Mouse (Mus musculus) kidney, adult 9 months (tissue): ENCODE measurements around the gene Chit1.

Experiments used
- DNase-seq: peaks from one replicate; pipeline ENCODE4 v3.0.0; 2022

Gene Chit1

DNA sequence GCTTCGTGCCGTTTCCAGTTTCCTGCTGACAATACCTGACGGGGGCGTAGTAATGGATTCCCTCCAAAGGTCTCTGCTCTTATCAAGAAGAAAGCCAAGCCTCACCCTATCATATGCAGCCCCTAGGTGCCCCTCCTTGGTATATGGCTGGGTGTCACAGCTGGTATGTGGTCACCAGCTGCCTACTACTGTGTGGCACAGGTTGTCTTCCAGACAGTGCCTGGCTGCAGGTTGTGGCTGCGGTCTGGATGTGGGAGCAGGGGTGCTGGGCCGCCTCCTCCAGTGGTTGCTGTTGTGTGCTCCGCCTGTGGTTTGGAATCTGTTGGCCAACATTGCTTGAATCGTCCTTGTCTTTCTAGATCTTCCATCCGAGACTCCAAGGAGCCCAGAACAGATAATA, 39.7 kb downstream of the Chit1 start:
- no peak for DNase-seq

DNA sequence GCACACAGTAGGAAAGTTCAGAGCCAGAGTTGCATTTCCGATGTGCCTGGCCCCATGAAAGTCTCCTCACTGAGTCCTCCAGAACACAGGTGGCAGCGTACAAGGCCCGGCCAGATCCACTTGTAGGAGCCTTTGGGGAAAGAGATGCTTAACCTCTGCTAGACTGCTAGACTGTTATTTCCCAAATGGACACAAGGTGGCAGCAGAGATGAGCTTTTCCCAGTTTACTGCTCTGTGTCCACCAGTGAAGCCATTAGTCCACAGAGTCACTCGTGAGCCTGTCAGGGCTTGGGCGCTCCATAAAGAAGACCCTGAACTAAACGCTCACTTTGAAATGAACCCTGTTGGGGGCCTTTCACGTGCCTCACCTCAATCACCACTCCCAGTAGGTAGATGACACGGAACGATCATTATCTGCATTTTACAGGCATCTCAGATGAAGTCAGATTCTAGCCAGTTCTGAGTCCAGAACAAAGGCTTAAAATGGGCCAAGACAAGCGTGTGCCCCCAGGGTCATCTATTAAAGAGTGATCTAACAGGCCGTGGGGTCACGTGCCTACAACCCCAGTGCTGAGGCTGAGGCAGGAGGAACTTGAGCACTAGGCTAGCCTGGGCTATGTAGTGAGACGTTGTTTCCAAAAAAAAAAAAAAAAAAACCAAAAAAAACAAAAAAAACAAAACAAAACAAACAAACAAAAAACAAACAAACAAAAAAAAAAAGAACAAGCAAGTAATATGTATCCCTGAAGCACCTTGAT, 40.8 kb downstream of the Chit1 start:
- DNase-seq, result peak; percentile 84

DNA sequence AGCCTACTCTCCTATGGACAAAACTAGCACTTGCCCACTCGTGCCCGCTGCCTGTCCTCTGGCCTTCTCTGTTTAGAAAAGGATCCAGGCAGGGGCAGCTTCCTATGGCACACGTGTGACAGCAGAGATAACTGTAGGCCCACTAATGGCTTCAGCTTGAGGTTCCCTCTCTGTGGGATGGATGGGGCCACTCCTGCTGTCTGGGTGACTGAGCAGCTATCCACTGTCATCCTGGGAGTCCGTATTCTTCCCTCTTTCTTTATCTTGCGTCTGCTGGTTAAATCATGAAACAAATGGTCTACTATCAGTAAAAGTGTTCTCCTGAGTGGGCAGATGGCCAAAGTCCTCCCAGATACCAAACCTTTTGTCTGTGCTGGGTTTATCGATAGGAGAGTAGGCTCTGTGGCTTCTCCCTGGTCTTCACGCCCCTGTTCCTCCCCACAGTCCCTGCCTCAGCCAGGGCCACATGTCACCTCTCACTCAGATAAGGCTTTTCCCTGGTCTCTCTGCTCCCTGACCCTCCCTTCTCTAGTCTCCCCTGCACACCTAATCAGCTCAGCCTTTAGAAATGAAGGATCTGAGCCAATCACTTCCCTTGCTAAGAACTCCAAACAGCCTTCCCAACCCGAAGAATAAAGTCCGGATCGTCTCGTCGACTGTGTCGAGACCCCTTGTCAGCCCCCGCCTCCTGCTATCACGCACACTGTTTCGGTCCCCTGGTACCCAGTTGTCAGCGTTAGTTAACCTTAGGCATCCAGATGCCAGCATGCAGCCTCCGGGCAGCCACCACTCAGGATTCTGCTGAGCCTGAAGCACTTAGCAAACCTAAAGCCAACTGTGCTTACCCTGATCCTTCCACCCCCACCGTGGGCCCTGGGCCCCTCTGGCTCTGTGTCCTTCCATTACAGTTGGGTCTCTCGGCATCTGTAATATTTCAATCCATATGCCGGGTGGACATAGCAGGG, 41.9 kb downstream of the Chit1 start:
- DNase-seq, result no peak

DNA sequence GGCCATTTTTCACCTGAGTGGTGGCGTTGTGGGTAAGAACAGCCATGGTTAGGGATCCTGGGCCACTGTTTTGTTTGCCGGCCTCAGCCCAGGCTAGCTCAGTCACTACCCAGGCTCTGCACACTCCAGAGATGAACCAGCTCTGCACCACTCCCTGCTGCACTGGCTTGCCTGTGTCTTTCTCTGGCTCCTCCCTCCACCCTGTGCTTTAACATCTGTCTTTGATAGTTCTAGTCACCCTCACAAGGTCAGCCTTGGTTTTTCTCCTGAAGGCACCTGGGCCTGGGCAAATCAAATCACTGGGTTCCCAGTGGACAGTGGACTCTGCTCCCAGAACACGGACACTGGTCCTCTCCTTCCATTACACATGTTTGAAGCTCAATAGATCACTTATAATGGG, 43.1 kb downstream of the Chit1 start:
- no peak for DNase-seq

DNA sequence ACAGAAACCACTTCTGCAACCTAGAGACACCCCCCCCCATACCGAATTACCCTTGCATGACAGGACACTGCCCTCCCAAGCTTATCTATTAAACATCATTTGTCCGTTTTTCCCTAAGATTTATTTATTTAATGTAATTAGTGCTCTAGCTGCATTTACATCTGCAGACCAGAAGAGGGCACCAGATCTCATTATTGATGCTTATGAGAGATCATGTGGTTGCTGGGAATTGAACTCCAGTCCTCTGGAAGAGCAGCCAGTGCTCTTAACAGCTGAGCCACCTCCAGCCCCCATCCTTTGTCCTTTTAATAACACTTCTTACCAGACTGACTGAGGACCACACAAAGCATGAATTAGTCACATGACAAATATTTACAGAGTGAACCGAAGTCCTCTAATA, 43.6 kb downstream of the Chit1 start:
- DNase-seq, result no peak

DNA sequence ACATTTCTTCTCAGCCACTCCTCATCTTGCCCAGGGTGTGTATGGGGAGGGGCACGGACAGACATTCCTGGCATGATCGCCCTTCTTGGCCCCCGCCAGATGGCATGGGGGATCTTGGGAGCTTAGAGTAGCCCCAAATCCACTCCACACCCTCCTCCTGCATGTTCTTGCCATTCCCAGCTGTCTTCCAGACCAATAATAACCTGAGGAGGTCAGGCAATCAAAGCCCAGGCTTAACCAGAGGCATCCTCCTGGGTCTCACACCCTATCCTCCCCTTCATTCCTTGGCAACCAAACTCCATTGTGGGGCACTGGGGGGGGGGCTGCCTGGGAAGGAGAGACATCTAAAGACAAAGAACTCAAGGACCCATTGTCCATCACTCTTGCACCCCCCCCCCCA, 49.4 kb downstream of the Chit1 start:
- no peak for DNase-seq

DNA sequence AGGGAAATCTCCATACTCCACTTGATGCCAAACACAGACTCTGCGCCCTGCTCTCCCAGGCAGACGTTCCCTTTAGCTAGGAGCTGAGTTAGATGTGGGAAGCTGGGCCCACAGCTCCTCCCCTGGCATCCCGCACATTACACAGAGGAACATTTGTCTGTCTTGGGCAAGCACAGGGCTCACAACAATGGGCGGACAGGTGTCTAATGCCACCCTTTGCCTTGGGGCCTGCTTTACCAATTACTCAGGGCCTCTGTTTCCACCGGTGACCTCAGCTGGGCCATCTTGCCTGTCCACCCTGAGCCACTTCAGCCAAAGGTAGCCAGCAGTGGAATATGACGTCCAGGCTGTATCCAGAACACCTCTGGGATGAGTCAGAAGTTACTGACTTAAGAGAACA, 50.4 kb downstream of the Chit1 start:
- no peak for DNase-seq

DNA sequence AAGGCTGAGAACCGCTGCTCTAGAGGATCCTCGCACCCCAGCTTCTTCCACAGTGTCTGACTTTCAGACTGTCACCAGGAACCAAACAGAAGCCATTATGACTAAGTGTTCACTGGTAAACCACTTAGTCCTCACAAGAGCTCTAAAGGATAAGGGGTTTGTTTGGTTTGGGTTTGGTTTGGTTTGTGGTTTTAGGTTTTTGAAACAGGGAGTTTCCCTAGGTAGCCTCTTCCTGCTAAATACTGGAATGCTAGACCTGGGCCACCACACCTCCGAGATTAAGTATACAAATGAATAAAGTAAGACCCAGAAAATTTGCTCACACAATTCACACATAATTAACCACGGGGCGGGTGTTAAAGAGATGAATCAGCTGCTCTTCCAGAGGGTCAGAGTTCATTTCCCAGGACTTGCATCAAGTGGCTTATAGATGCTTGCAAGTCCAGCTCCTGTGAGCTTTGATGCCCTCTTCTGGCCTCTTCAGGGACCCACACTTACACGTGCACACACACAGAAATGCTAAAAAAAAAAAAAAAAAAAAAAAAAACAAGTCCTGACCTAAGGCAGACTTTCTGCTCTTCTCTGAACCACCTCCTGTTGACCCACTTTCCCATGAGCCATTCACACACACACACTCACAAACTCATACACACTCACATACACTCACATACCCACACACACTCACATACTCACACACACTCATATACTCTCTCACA, 51.6 kb downstream of the Chit1 start:
- peak; percentile 3 for DNase-seq

DNA sequence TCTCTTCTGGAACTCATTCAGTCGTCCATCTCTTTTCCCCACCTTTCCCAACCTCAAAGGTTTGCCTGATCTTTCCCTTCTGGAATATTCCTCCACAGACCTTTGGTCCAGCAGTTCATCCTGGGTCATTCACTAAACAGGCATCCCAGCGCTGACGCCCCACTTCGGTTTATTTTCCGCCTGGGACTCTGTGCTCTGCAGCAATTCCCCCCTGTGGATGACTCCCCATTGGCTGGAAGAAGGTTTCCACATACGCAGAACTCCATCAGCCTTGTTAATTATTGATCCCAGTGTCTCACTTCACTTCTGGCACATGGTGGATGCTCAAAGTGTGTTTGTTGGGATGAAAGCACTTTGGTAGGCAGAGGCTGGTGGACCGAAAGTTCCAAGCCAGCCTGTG, 52.4 kb downstream of the Chit1 start:
- DNase-seq, result peak; percentile 37

DNA sequence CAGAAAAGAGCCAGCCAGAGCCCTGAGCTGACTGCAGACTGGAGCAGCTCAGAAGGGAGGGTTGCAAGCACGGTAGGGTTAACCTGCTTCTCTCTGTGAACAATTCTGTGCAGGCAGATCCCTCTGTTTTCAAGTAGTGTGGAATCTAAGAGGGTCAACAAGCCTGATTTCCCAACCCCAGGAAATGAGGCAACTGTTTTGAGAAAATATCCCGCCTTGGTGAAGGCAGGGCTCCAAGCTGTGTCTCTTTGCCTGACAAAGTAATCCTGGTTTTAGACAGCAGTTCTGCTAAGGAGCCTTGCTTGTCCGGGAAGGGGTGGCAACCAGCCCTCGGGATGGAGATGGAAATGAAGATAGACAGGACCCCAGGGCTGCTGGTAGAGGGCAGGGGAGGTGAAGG, 53.4 kb downstream of the Chit1 start:
- no peak for DNase-seq

DNA sequence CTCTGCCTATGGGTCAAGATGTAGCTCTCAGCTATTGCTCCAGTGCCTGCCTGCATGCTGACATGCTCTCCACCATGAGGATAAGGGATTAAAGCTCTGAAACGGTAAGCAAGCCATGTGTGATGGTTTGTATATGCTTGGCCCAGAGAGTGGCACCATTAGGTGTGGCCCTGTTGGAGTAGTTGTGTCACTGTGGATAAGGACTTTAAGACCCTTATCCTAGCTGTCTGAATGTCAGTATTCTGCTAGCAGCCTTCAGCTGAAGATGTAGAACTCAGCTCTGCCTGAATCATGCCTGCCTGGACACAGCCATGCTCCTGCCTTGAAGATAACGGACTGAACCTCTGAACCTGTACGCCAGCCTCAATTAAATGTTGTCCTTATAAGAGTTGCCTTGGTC, 55.5 kb downstream of the Chit1 start:
- DNase-seq, result no peak

DNA sequence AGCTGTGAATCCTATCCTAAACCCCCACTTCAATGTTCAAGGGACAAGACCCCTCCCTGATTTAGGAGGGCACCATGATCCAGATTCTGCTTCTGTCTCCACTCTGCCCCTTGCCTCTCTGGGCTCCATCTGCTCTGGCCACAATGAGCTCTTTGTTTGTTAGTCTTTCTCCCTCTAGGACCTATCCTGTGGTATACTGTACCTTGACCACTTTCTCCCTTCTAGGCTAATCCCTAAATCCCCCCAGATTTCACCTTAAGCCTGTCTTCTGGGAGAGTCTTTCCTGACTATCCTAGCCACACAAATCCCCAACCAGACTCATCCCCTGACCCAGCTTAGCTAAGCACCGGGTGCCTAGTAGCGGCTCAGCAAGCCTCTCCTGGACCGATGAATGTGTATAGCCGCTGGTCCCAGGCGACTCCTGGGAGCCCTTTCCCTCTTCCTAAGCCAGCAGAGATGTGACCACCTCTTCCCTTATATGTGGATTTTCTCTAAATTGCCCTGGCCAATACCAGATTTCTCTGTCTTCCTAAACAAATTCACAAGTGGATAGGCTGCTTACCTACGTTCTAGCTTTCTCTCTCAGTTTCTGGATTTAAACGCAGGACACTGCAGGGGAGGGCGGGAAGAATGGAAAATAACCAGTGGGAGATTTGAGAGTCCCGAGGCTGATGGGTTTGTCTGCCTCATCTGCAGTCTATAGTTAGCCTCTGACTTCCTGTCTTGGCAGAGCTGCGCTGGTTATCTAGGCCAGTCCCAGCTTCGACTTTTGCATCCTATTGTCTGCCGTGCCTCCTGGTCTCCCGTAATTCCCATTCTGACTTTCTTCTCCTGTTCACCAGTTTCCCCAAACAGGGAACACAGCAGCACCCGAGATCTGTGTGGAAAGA, 56.6 kb downstream of the Chit1 start:
- no peak for DNase-seq

DNA sequence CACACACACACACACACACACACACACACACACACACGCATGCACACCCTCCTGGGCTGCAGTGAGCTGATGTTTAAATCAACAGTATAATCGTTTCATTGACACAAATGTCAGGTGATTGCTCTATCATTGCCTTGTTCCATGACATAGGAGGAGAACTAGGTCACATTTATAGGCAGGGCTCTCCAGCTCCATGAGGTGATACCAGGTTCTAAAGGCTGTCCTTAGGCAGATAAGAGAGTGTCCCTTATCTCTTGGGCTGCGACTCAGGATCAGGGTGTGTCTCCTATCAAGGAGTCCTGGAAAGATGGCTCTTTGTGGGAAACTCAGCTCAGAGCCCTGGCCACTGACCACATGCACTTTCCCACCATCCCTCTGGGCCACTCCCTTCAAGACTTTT, 57.5 kb downstream of the Chit1 start:
- no peak for DNase-seq

DNA sequence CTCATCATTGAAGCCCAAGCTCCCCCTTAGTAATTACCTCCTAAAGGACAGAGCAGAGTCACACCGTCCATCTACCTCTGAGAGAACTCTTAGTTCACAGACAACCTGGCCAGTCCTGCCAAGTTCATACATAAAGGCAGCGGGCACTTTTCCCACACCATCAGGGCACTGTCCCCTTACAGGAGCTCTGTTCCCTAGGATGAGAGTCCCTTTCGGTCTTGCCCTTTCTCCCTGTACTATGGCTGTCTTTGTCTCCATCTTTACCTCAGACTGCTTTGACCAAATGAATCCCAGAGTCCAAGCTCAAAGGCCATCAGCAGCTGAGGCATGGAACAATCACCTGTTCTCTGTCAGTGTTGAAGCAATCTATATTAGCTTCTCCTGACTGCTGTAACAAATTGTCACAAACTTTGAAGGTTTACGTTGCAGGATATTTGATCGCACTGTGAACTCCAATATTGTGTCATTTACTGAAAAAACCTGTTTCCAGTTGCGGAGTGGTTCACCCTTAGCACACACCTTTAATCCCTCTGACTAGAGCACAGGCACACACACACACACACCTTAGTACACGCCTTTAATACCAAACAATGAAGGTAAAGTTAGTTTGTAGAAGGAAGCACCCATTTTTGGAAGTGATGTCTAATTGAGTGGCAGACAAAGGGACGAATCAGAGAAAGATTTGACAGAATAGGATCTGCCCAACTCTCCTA, 58.1 kb downstream of the Chit1 start:
- no peak for DNase-seq

DNA sequence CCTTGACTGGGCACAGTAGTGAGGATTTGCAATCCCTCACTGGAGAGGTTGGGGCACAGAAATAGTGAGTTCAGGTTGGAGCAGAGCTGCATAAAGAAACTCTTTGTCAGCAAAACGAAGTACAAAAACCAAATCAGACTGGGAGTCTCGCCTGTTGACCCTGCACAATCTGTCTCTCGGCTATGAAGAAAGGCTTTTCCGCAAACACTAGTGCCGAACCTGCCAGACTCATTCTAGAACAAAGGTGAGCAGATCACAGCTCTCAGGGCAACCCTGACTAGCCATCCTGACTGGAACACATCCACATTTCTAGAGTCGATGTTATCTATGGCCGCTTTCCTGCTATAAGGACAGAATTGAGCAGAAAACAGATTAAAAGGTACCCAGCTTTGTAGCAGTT, 62.0 kb downstream of the Chit1 start:
- DNase-seq, result no peak

DNA sequence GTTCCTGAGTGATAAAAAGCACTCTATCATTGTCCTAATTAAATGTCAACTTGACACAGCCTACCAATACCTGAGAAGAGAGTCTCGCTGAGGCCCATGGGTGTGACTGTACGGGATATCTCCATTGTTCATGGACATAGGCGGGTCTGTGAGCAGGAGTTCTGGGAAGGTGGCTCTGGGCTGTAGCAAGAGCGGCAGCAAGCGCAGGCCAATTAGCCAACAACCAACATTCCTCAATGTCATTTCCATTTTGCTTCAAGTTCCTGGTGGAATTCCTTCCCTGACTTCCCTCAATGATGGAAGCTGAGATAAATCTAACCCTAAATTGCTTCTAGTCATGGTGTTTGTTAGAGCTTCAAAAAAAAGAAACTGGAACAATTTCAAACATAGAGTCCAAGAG, 66.9 kb downstream of the Chit1 start:
- DNase-seq, result no peak

DNA sequence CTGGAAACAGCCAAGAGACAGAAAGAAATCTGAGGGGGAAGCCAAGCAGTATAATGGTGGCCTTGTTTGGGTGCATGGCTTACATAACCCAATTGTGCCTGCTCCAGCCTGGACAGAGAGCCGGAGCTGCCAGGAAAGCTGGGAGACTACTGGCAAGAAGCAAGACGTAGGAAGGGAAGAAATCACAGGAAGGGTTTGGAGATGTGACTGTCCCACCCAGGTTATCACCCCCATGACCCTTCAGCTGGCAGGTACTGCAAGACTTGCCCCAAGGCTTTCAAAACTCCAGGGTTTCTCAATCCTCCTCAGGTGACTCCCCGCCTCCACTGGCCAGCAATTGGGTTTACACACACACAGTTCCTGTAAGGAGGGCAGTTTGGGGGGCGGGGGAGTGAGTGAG, 71.0 kb downstream of the Chit1 start, which contains the start of gene Chil1:
Gene Chil1, plus strand, starts transcription at position 152 of the 400 bp plus-strand sequence.
- DNase-seq, result no peak

DNA sequence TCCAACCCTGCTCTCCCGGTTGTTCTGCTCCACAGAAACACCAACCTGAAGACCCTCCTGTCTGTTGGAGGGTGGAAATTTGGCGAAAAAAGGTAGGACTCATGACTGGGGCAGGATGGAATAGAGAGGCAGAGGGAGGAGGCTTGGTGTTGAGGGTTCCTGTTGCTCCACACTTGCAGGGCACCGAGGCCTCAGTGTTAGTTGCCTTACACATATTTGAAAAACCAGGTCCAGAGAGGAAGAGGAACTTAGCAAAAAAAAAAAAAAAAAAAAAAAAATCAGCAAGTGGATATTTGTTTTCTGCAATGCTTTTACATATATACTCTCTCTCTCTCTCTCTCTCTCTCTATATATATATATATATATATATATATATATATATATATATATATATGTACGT, 73.0 kb downstream of the Chit1 start:
- DNase-seq, result no peak

DNA sequence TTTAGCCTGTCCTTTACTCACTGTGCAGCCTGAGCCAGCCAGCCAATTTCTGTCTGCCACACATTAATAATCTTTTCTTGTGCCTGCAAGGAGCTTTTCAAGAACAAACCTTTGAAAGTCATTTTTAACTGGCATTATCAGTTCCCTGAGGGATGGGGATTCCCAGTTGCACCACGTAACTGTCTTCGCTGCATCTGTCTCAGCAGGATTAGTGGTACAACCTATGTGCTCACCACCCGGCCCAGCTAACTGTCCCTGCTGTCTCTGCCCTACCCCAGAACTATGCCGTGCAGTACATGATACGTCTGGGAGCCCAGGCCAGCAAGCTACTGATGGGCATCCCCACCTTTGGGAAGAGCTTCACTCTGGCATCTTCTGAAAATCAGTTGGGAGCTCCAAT, 77.2 kb downstream of the Chit1 start:
- no peak for DNase-seq

DNA sequence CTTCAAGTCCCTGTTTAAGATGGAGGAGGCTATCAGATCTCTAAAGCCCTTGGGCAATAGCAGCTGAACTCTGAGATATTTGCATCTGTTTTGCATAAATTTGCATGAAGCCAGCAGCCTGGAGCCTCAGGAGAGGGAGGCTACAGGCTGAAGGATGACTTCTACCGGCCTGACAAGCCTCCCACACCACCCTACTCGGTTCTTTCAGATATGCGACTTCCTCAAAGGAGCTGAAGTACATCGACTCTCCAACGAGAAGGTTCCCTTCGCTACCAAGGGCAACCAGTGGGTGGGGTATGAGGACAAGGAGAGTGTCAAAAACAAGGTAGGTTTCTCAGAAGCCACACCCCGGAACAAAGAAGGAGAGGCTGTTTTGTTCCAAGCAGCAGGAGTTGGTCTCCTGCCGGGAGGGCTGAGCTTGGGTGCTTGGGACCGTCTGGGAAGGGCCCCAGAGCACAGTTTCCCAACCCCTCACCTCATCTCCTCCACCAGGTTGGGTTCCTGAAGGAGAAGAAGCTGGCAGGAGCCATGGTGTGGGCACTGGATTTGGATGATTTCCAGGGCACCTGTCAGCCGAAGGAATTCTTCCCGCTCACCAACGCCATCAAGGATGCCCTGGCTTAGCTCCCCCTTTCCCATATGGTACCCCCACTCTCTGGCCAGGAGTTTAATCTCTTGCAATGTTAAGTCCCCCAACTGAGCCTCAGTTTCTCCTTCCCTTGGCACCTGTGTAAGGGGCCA, 78.1 kb downstream of the Chit1 start:
- peak; percentile 12 for DNase-seq

DNA sequence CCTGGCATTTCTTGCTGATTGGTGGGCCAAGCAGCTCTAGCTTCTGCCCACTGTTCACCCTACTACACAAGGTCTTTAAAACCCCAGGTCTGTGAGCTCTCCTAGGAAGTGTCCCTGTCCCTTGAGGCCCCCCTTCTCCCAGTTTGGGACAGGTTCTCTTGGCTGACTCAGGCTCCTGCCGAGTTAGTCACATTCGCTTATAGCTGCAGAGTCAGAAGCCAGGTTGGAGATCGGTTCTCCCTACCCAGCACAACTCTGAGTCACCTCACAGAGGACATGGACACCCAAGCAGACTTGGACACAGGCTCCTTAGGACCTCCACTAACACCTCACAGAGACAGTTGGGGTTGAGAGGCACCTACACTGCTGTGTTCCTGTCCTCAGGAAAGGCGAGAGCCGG, 80.2 kb downstream of the Chit1 start:
- no peak for DNase-seq
